Mouse (Mus musculus) cerebellum, adult 2 months (tissue): ENCODE results near the gene Dhrs13.

Experiments
- CTCF ChIP-seq: fragments of 200-500 bp; IDR thresholded peaks from 2 replicates; pipeline ENCODE4 v1.5.1; 2011; ENCODE audit warnings: low read depth, mild to moderate bottlenecking, control low read depth, low read length, moderate library complexity, borderline replicate concordance; ENCODE audit not compliant: insufficient read depth
- POLR2A ChIP-seq: fragments of 200-500 bp; IDR thresholded peaks from 2 replicates; pipeline ENCODE4 v1.6.1; 2011; ENCODE audit warnings: low read length, control low read depth, borderline replicate concordance; ENCODE audit not compliant: insufficient read depth

GRCm38 (mm10) chr11:78074277-78074652 lies 42.2 kb downstream of the Dhrs13 start:
- no peak for TF ChIP-seq POLR2A
- no peak for TF ChIP-seq CTCF
